Mouse (Mus musculus): ENCODE measurements around the gene Mybpc2.

DNA sequence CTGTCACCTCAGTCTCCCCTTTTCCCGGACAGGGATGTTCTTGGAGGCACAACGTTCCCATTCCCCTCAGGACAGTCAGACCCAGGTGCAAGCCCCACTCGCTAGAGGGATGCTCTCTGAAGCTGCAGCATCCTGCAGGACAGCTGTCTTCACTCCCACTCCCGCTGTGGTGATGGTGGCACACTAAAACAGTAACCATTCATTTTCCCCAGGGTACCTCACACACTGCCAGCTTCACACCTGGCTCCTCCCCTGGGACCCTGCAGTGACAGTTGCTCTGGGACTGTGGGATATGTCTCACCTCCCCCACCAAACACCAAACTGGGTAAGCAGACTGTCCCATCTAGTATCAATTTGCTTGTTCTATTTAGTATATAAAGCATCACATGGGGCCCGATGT, 23.3 kb upstream of the Mybpc2 start:
- TF ChIP-seq CTCF (conservative IDR thresholded peaks at IDR 0.05; ENCODE audit: insufficient read depth, insufficient read length, low read depth, low read length) (no peak), POLR2A (IDR thresholded peaks at IDR 0.05; ENCODE audit: low read depth, low read length) (no peak)

All from kidney, adult 2 months (tissue).